Mouse (Mus musculus) stomach, embryonic 15.5 days (tissue): ENCODE measurements at regions not wholly inside any gene's neighbourhood (a gene's known extent, or its start where the extent isn't known, plus 50 kb on each side); places are given as distances from the start of the nearest gene placed in this dataset.

Experiments
- ATAC-seq: fragments of 200-750 bp; cut with Nextera tagmentation; 2 replicates; pipeline ENCODE4 v1.8.0; 2017; ENCODE audit warnings: low read depth, moderate number of reproducible peaks, moderate TSS enrichment; ENCODE audit not compliant: insufficient read depth, low FRiP score
- H3K27ac ChIP-seq: fragments of 300-500 bp; sonication (generic); 2 replicates; pipeline ENCODE4 v1.5.1; 2015; ENCODE audit warnings: mild to moderate bottlenecking, inconsistent platforms
- H3K27me3 ChIP-seq: fragments of 300-500 bp; sonication (generic); replicated peaks from 2 replicates; pipeline ENCODE4 v1.6.1; 2015; ENCODE audit warnings: inconsistent platforms
- H3K36me3 ChIP-seq: fragments of 300-500 bp; sonication (generic); 2 replicates; pipeline ENCODE4 v1.6.1; 2015; ENCODE audit warnings: inconsistent platforms
- H3K4me1 ChIP-seq: fragments of 300-500 bp; sonication (generic); 2 replicates; pipeline ENCODE4 v1.6.1; 2015; ENCODE audit warnings: inconsistent platforms
- H3K4me2 ChIP-seq: fragments of 300-500 bp; sonication (generic); 2 replicates; pipeline ENCODE4 v1.6.1; 2015; ENCODE audit warnings: mild to moderate bottlenecking, inconsistent platforms
- H3K4me3 ChIP-seq: fragments of 300-500 bp; sonication (generic); replicated peaks from 2 replicates; pipeline ENCODE4 v1.5.1; 2015; ENCODE audit warnings: inconsistent platforms
- H3K9ac ChIP-seq: fragments of 300-500 bp; sonication (generic); 2 replicates; pipeline ENCODE4 v1.6.1; 2015; ENCODE audit warnings: inconsistent platforms
- H3K9me3 ChIP-seq: fragments of 300-500 bp; sonication (generic); 2 replicates; pipeline ENCODE4 v1.6.1; 2016; ENCODE audit warnings: inconsistent platforms
- WGBS: fragments of 180-500 bp; shearing (Covaris S2); methylation state at CpG from one replicate; pipeline ENCODE4 v1.1.7; 2015; 5-methylcytosine and 5-hydroxymethylcytosine counted together

- no peaks in the 10 kb centered on the region for H3K9me3 ChIP-seq
- H3K9ac ChIP-seq = no peak overlapping the region
- no peak overlapping the region for H3K27ac ChIP-seq
- WGBS = 34% methylated on average over 6 of the region's 6 CpGs
- no peaks in the 10 kb centered on the region for H3K36me3 ChIP-seq
- H3K4me2 ChIP-seq = no peak overlapping the region
- H3K4me3 ChIP-seq = no peak overlapping the region
- peaks cover 3% of the 10 kb centered on the region; the same call in 1 of the 2 replicates for H3K4me1 ChIP-seq
- no peak; the same call in 1 of the 2 replicates for ATAC-seq
- no peaks in the 10 kb centered on the region for H3K27me3 ChIP-seq
These were observed 135.7 kb upstream of the Arhgap5 start for GRCm38 (mm10) chr12:52368034-52368433.

GRCm38 (mm10) chr12:52368466-52368865, 135.3 kb upstream of the Arhgap5 start:
- no peaks in the 10 kb centered on the region for H3K36me3 ChIP-seq
- H3K9ac ChIP-seq = no peak overlapping the region
- H3K4me3 ChIP-seq = no peak overlapping the region
- H3K4me2 ChIP-seq = no peak overlapping the region
- H3K9me3 ChIP-seq = no peaks in the 10 kb centered on the region
- no peak overlapping the region for H3K27ac ChIP-seq
- peaks cover 3% of the 10 kb centered on the region; the same call in 1 of the 2 replicates for H3K4me1 ChIP-seq
- WGBS = 46% methylated on average over 4 of the region's 4 CpGs
- no peaks in the 10 kb centered on the region for H3K27me3 ChIP-seq
- ATAC-seq = no peak

GRCm38 (mm10) chr12:52370153-52370710, 133.5 kb upstream of the Arhgap5 start:
- 53% methylated on average over 12 of the region's 12 CpGs for WGBS
- Histone ChIP-seq H3K27ac (no peak overlapping the region), H3K9ac (no peak overlapping the region), H3K4me3 (no peak overlapping the region), H3K9me3 (no peaks in the 10 kb centered on the region), H3K36me3 (no peaks in the 10 kb centered on the region), H3K4me1 (peaks cover 3% of the 10 kb centered on the region; the same call in 1 of the 2 replicates), H3K4me2 (no peak overlapping the region), H3K27me3 (no peaks in the 10 kb centered on the region)
- ATAC-seq = no peak

- Histone ChIP-seq H3K36me3 (no peaks in the 10 kb centered on the region), H3K9me3 (no peaks in the 10 kb centered on the region), H3K27ac (no peak overlapping the region), H3K27me3 (no peaks in the 10 kb centered on the region), H3K4me1 (peaks cover 3% of the 10 kb centered on the region; the same call in 1 of the 2 replicates), H3K4me3 (no peak overlapping the region), H3K4me2 (no peak overlapping the region), H3K9ac (no peak overlapping the region)
- no peak for ATAC-seq
- WGBS = 82% methylated on average over 4 of the region's 4 CpGs
These were observed 128.7 kb upstream of the Arhgap5 start for GRCm38 (mm10) chr12:52375116-52375515.

GRCm38 (mm10) chr12:52376692-52377462, 126.9 kb upstream of the Arhgap5 start:
- no peak overlapping the region for H3K4me2 ChIP-seq
- H3K4me1 ChIP-seq = peaks cover 7% of the 10 kb centered on the region; the same call in 1 of the 2 replicates
- no peaks in the 10 kb centered on the region for H3K36me3 ChIP-seq
- H3K27ac ChIP-seq = no peak overlapping the region
- H3K27me3 ChIP-seq = no peaks in the 10 kb centered on the region
- 74% methylated on average over 10 of the region's 10 CpGs for WGBS
- H3K9ac ChIP-seq = no peak overlapping the region
- peak; percentile 38; the same call in 1 of the 2 replicates for ATAC-seq
- no peaks in the 10 kb centered on the region for H3K9me3 ChIP-seq
- no peak overlapping the region for H3K4me3 ChIP-seq

GRCm38 (mm10) chr12:52377463-52377848, 126.3 kb upstream of the Arhgap5 start:
- no peak overlapping the region for H3K4me2 ChIP-seq
- no peaks in the 10 kb centered on the region for H3K27me3 ChIP-seq
- 93% methylated on average over 2 of the region's 2 CpGs for WGBS
- H3K4me3 ChIP-seq = no peak overlapping the region
- no peak overlapping the region for H3K27ac ChIP-seq
- peaks cover 13% of the 10 kb centered on the region; the same call in 1 of the 2 replicates for H3K4me1 ChIP-seq
- H3K36me3 ChIP-seq = no peaks in the 10 kb centered on the region
- no peak overlapping the region for H3K9ac ChIP-seq
- no peak for ATAC-seq
- H3K9me3 ChIP-seq = no peaks in the 10 kb centered on the region

- H3K36me3 ChIP-seq = no peaks in the 10 kb centered on the region
- H3K4me2 ChIP-seq = no peak overlapping the region
- WGBS = 74% methylated on average over 4 of the region's 4 CpGs
- H3K4me1 ChIP-seq = peaks cover 18% of the 10 kb centered on the region; the same call in 1 of the 2 replicates
- no peak overlapping the region for H3K27ac ChIP-seq
- no peak for ATAC-seq
- H3K27me3 ChIP-seq = no peaks in the 10 kb centered on the region
- H3K4me3 ChIP-seq = no peak overlapping the region
- H3K9ac ChIP-seq = no peak overlapping the region
- no peaks in the 10 kb centered on the region for H3K9me3 ChIP-seq
These were observed 124.5 kb upstream of the Arhgap5 start for GRCm38 (mm10) chr12:52379245-52379644.

GRCm38 (mm10) chr12:52379960-52380359, 123.8 kb upstream of the Arhgap5 start:
- no peaks in the 10 kb centered on the region for H3K27me3 ChIP-seq
- no peaks in the 10 kb centered on the region for H3K9me3 ChIP-seq
- no peaks in the 10 kb centered on the region for H3K36me3 ChIP-seq
- 75% methylated on average over 5 of the region's 5 CpGs for WGBS
- no peak overlapping the region for H3K4me2 ChIP-seq
- H3K4me1 ChIP-seq = peaks cover 18% of the 10 kb centered on the region; the same call in 1 of the 2 replicates
- ATAC-seq = no peak
- no peak overlapping the region for H3K27ac ChIP-seq
- no peak overlapping the region for H3K4me3 ChIP-seq
- H3K9ac ChIP-seq = no peak overlapping the region

GRCm38 (mm10) chr12:52381161-52381967, 122.4 kb upstream of the Arhgap5 start:
- peaks cover 18% of the 10 kb centered on the region; the same call in 1 of the 2 replicates for H3K4me1 ChIP-seq
- H3K36me3 ChIP-seq = no peaks in the 10 kb centered on the region
- H3K9ac ChIP-seq = no peak overlapping the region
- peak overlapping the region; percentile 38 for H3K4me2 ChIP-seq
- peak; percentile 77 for ATAC-seq
- H3K27me3 ChIP-seq = no peaks in the 10 kb centered on the region
- WGBS = 26% methylated on average over 18 of the region's 18 CpGs
- H3K9me3 ChIP-seq = no peaks in the 10 kb centered on the region
- H3K4me3 ChIP-seq = no peak overlapping the region
- H3K27ac ChIP-seq = peak overlapping the region; percentile 70

GRCm38 (mm10) chr12:52381968-52382325, 121.8 kb upstream of the Arhgap5 start:
- H3K36me3 ChIP-seq = no peaks in the 10 kb centered on the region
- ATAC-seq = no peak; the same call in 1 of the 2 replicates
- WGBS = 46% methylated on average over 1 of the region's 1 CpGs
- no peak overlapping the region for H3K4me3 ChIP-seq
- peak overlapping the region; percentile 38; the same call in 1 of the 2 replicates for H3K4me2 ChIP-seq
- H3K4me1 ChIP-seq = peaks cover 18% of the 10 kb centered on the region; the same call in 1 of the 2 replicates
- H3K9ac ChIP-seq = no peak overlapping the region
- no peaks in the 10 kb centered on the region for H3K9me3 ChIP-seq
- H3K27me3 ChIP-seq = no peaks in the 10 kb centered on the region
- H3K27ac ChIP-seq = peak overlapping the region; percentile 70

- Histone ChIP-seq H3K4me3 (no peak overlapping the region), H3K36me3 (no peaks in the 10 kb centered on the region), H3K4me1 (peaks cover 18% of the 10 kb centered on the region; the same call in 1 of the 2 replicates), H3K4me2 (peak overlapping the region; percentile 13; the same call in 1 of the 2 replicates), H3K9me3 (no peaks in the 10 kb centered on the region), H3K27me3 (no peaks in the 10 kb centered on the region), H3K9ac (no peak overlapping the region), H3K27ac (peak overlapping the region; percentile 70; the same call in 1 of the 2 replicates)
- no peak; the same call in 1 of the 2 replicates for ATAC-seq
- WGBS = 10% methylated on average over 7 of the region's 7 CpGs
These were observed 120.8 kb upstream of the Arhgap5 start for GRCm38 (mm10) chr12:52382832-52383580.
